Mouse (Mus musculus): ENCODE measurements around the gene Slc17a3.

DNA sequence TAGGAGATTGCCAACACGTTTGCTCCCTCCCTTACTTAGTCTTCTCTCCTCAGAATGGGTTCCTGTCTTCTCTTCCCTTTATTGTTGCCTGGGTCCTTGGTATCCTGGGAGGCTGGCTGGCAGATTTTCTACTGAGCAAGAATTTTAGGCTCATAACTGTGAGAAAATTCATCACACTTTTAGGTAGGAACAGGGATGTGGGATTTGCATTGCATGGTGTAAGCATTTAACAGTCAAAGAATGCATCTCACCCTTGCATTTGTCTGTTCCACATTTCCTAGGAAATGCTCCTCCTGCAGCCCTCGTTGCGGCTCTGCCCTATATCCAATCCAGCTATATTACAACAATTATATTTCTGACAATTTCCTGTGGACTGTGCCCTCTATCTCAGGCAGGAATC lies 17.2 kb downstream of the Slc17a3 start:
- TF ChIP-seq CTCF (IDR thresholded peaks at IDR 0.05; ENCODE audit: low read depth) (no peak), EP300 (IDR thresholded peaks at IDR 0.05; ENCODE audit: low read depth) (no peak)
